Mouse (Mus musculus) small intestine, adult 2 months (tissue): ENCODE results near the gene Dnah5. TPM values are rescaled to one million over a fixed set of nuclear protein-coding genes. Genes with fewer than 3 reads are reported as not detected.

Experiments used
- H3K27ac ChIP-seq: fragments of 200-500 bp; 2 replicates; pipeline ENCODE4 v1.5.1; 2012; ENCODE audit warnings: low read depth, low read length, control low read depth, inconsistent platforms; ENCODE audit not compliant: insufficient read depth
- H3K27me3 ChIP-seq: fragments of 200-500 bp; 2 replicates; pipeline ENCODE4 v1.6.1; 2012; ENCODE audit warnings: mild to moderate bottlenecking, moderate library complexity, low read length, inconsistent platforms; ENCODE audit not compliant: control insufficient read depth, insufficient read depth
- H3K36me3 ChIP-seq: fragments of 200-500 bp; 2 replicates; pipeline ENCODE4 v1.6.1; 2012; ENCODE audit warnings: mild to moderate bottlenecking, low read length, control low read depth, inconsistent platforms; ENCODE audit not compliant: control insufficient read depth, insufficient read depth
- H3K4me1 ChIP-seq: fragments of 200-500 bp; 2 replicates; pipeline ENCODE4 v1.6.1; 2012; ENCODE audit warnings: low read length, inconsistent platforms, mixed read lengths; ENCODE audit not compliant: control insufficient read depth, insufficient read depth, insufficient read length
- H3K4me3 ChIP-seq: fragments of 200-500 bp; 2 replicates; pipeline ENCODE4 v1.5.1; 2012; ENCODE audit warnings: low read depth, mild to moderate bottlenecking, control low read depth, inconsistent platforms, low read length, moderate library complexity
- CTCF ChIP-seq: fragments of 200-500 bp; IDR thresholded peaks from 2 replicates; pipeline ENCODE4 v1.5.1; 2012; ENCODE audit warnings: low read depth, mild to moderate bottlenecking, control low read depth, inconsistent platforms, low read length, moderate library complexity, mixed read lengths; ENCODE audit not compliant: insufficient replicate concordance, insufficient read length; ENCODE audit errors: extremely low read depth
- POLR2A ChIP-seq: fragments of 200-500 bp; IDR thresholded peaks from 2 replicates; pipeline ENCODE4 v1.6.1; 2012; ENCODE audit warnings: low read depth, mild to moderate bottlenecking, control low read depth, inconsistent platforms, low read length, moderate library complexity
- whole genome bisulfite sequencing: fragments of 180-500 bp; shearing (Covaris S2); methylation state at CpG from one replicate; pipeline ENCODE4 v1.1.7; 2018; 5-methylcytosine and 5-hydroxymethylcytosine counted together
- polyA plus RNA-seq: library from polyadenylated mRNA; depleted of rRNA; stranded (reverse); fragments of >200 nt; gene quantifications from 2 replicates; pipeline ENCODE4 v1.2.3, GENCODE M21; 2012

Gene Dnah5
- polyA plus RNA-seq, 1 experiment, result 0.01 TPM

- H3K27me3 ChIP-seq, result no peaks in the 10 kb centered on the region
- H3K27ac ChIP-seq, result no peak overlapping the region
- H3K4me3 ChIP-seq, result no peak overlapping the region
- no peaks in the 10 kb centered on the region for H3K36me3 ChIP-seq
- TF ChIP-seq POLR2A, result no peak
- no peak for TF ChIP-seq CTCF
- H3K4me1 ChIP-seq, result no peaks in the 10 kb centered on the region
- 15% methylated on average over 8 of the region's 8 CpGs for WGBS
Measured at GRCm38 (mm10) chr15:28307131-28307530, 103.6 kb downstream of the Dnah5 start.

GRCm38 (mm10) chr15:28307884-28308283 lies 104.3 kb downstream of the Dnah5 start:
- Histone ChIP-seq H3K27me3 (no peaks in the 10 kb centered on the region), H3K36me3 (no peaks in the 10 kb centered on the region), H3K4me1 (no peaks in the 10 kb centered on the region), H3K4me3 (no peak overlapping the region), H3K27ac (no peak overlapping the region)
- WGBS, result 74% methylated on average over 2 of the region's 2 CpGs
- TF ChIP-seq CTCF, result no peak

- no peak overlapping the region for H3K27ac ChIP-seq
- no peaks in the 10 kb centered on the region for H3K27me3 ChIP-seq
- no peaks in the 10 kb centered on the region for H3K4me1 ChIP-seq
- H3K4me3 ChIP-seq, result no peak overlapping the region
- H3K36me3 ChIP-seq, result no peaks in the 10 kb centered on the region
- 51% methylated on average over 4 of the region's 4 CpGs for WGBS
- TF ChIP-seq CTCF, result no peak
- TF ChIP-seq POLR2A, result no peak
Measured at GRCm38 (mm10) chr15:28310516-28310915, 107.0 kb downstream of the Dnah5 start.

- WGBS, result 76% methylated on average over 14 of the region's 14 CpGs
- no peak overlapping the region for H3K4me3 ChIP-seq
- no peak overlapping the region for H3K27ac ChIP-seq
- TF ChIP-seq CTCF (no peak), POLR2A (no peak)
- H3K36me3 ChIP-seq, result no peaks in the 10 kb centered on the region
- H3K27me3 ChIP-seq, result no peaks in the 10 kb centered on the region
- H3K4me1 ChIP-seq, result no peaks in the 10 kb centered on the region
Measured at GRCm38 (mm10) chr15:28313451-28313850, 109.9 kb downstream of the Dnah5 start.

- Histone ChIP-seq H3K27me3 (no peaks in the 10 kb centered on the region), H3K27ac (no peak overlapping the region), H3K4me3 (no peak overlapping the region), H3K36me3 (no peaks in the 10 kb centered on the region), H3K4me1 (no peaks in the 10 kb centered on the region)
- 21% methylated on average over 6 of the region's 6 CpGs for WGBS
- TF ChIP-seq POLR2A (no peak), CTCF (peak; percentile 53; the same call in 1 of the 2 replicates)
Measured at GRCm38 (mm10) chr15:28315812-28316528, 112.4 kb downstream of the Dnah5 start.

GRCm38 (mm10) chr15:28322533-28322932 lies 119.0 kb downstream of the Dnah5 start:
- H3K4me1 ChIP-seq, result no peaks in the 10 kb centered on the region
- H3K27me3 ChIP-seq, result no peaks in the 10 kb centered on the region
- H3K36me3 ChIP-seq, result no peaks in the 10 kb centered on the region
- no peak for TF ChIP-seq CTCF
- TF ChIP-seq POLR2A, result no peak
- 80% methylated on average over 7 of the region's 7 CpGs for WGBS
- no peak overlapping the region for H3K27ac ChIP-seq
- H3K4me3 ChIP-seq, result no peak overlapping the region

- H3K4me1 ChIP-seq, result no peaks in the 10 kb centered on the region
- WGBS, result 78% methylated on average over 7 of the region's 7 CpGs
Measured at GRCm38 (mm10) chr15:28326985-28327384, 123.4 kb downstream of the Dnah5 start.

More at GRCm38 (mm10) chr15:28326985-28327384, 123.4 kb downstream of the Dnah5 start:
- H3K27me3 ChIP-seq, result no peaks in the 10 kb centered on the region
- H3K4me3 ChIP-seq, result no peak overlapping the region
- no peak for TF ChIP-seq CTCF
- TF ChIP-seq POLR2A, result no peak
- no peaks in the 10 kb centered on the region for H3K36me3 ChIP-seq
- no peak overlapping the region for H3K27ac ChIP-seq
